Mouse (Mus musculus): ENCODE results near the gene Slc22a5. TPM values are rescaled to one million over a fixed set of nuclear protein-coding genes. Genes with fewer than 3 reads are reported as not detected.

Gene Slc22a5
- total and polyA plus RNA-seq, 2 experiments from 2014 or later: 12.8 to 13.6 TPM

- no peak overlapping the region for H3K4me3 ChIP-seq (ENCODE audit: low read depth, low read length)
- DNase-seq (ENCODE audit: low spot score) (no peak), ATAC-seq (ENCODE audit: low FRiP score) (no peak)
- no peaks in the 10 kb centered on the region for H3K36me3 ChIP-seq (ENCODE audit: insufficient read depth, low read length)
- H3K27me3 ChIP-seq (ENCODE audit: insufficient read depth, low read length): no peaks in the 10 kb centered on the region
- H3K9me3 ChIP-seq (ENCODE audit: low read length): no peaks in the 10 kb centered on the region
- no peak for TF ChIP-seq CTCF (IDR thresholded peaks at IDR 0.05)
- H3K4me2 ChIP-seq (ENCODE audit: low read depth, low read length, poor library complexity, severe bottlenecking): no peak overlapping the region
- no peak overlapping the region for H3K27ac ChIP-seq (ENCODE audit: low read depth, low read length)
- 86% methylated on average over 5 of the region's 5 CpGs for WGBS
- H3K4me1 ChIP-seq (ENCODE audit: insufficient read depth, low read length): no peaks in the 10 kb centered on the region
- no peak overlapping the region for H3K9ac ChIP-seq (replicated peaks; ENCODE audit: low read length, poor library complexity, severe bottlenecking)
These were observed 53.7 kb downstream of the Slc22a5 start for GRCm38 (mm10) chr11:53837731-53838130.

DNA sequence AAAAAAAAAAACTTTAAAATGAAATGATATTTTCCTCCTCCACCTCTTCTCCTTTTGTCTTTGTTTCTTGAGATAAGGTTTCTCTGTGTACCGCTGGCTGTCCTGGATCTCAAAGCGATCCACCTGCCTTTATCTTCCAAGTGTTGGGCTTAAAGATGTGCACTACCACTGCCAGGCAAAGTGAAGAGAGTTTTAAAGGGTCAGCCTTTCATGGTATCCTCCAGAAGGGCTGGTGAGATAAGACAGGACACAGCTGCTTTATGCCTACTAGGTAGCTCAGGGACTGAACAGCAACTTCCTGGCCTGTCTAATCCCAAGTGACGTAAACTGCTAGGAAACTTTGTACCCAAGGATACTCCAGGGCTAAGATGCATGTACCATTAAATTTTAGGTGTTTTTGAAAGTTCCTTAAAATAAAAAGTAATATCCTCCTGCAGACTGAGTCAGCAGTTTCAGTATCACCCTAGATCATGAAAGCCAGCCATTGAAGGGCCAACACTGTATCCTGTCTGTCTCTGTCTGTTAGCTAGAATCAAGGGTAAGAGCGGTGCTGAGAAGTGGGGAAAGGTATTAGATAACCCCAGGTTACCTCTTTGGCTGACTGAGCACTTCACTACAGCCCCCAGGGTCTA lies 56.0 kb downstream of the Slc22a5 start:
- H3K4me1 ChIP-seq (ENCODE audit: insufficient read depth, low read length): no peaks in the 10 kb centered on the region
- no peak overlapping the region for H3K4me3 ChIP-seq (ENCODE audit: low read depth, low read length)
- no peaks in the 10 kb centered on the region for H3K36me3 ChIP-seq (ENCODE audit: insufficient read depth, low read length)
- no peak for DNase-seq (ENCODE audit: low spot score)
- H3K4me2 ChIP-seq (ENCODE audit: low read depth, low read length, poor library complexity, severe bottlenecking): no peak overlapping the region
- H3K9ac ChIP-seq (replicated peaks; ENCODE audit: low read length, poor library complexity, severe bottlenecking): no peak overlapping the region
- H3K27me3 ChIP-seq (ENCODE audit: insufficient read depth, low read length): no peaks in the 10 kb centered on the region
- no peaks in the 10 kb centered on the region for H3K9me3 ChIP-seq (ENCODE audit: low read length)
- 90% methylated on average over 4 of the region's 4 CpGs for WGBS
- no peak overlapping the region for H3K27ac ChIP-seq (ENCODE audit: low read depth, low read length)
- ATAC-seq (ENCODE audit: low FRiP score): no peak
- TF ChIP-seq CTCF (IDR thresholded peaks at IDR 0.05): no peak

DNA sequence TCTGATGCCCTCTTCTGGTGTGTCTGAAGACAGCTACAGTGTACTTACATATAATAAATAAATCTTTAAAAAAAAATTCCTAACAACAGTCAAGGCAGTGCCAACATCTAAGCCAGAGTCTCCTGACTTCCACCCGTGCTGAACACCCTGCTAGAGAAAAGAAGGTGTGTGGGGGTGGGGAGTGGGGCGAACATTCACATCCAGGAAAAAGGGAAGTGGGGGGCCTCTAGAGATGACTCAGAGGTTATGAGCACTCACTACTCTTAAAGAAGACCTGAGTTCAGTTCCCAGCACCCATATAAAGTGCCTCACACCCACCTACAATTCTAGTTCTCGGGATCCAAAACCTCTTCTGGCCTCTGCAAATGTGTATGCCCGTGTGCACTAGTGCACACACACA lies 66.1 kb downstream of the Slc22a5 start:
- no peak for ATAC-seq (ENCODE audit: low FRiP score)
- H3K27ac ChIP-seq (ENCODE audit: low read depth, low read length): no peak overlapping the region
- no peak for TF ChIP-seq CTCF (IDR thresholded peaks at IDR 0.05)
- H3K36me3 ChIP-seq (ENCODE audit: insufficient read depth, low read length): no peaks in the 10 kb centered on the region
- no peaks in the 10 kb centered on the region for H3K9me3 ChIP-seq (ENCODE audit: low read length)
- H3K4me1 ChIP-seq (ENCODE audit: insufficient read depth, low read length): no peaks in the 10 kb centered on the region
- no peak overlapping the region for H3K4me2 ChIP-seq (ENCODE audit: low read depth, low read length, poor library complexity, severe bottlenecking)
- H3K9ac ChIP-seq (replicated peaks; ENCODE audit: low read length, poor library complexity, severe bottlenecking): no peak overlapping the region
- H3K4me3 ChIP-seq (ENCODE audit: low read depth, low read length): no peak overlapping the region
- H3K27me3 ChIP-seq (ENCODE audit: insufficient read depth, low read length): no peaks in the 10 kb centered on the region
- DNase-seq (ENCODE audit: low spot score): no peak
- 88% methylated on average over 4 of the region's 4 CpGs for WGBS

- TF ChIP-seq CTCF (IDR thresholded peaks at IDR 0.05): no peak
- no peak for DNase-seq (ENCODE audit: low spot score)
- Histone ChIP-seq H3K4me1 (ENCODE audit: insufficient read depth, low read length) (no peaks in the 10 kb centered on the region), H3K27me3 (ENCODE audit: insufficient read depth, low read length) (no peaks in the 10 kb centered on the region), H3K9me3 (ENCODE audit: low read length) (no peaks in the 10 kb centered on the region), H3K27ac (ENCODE audit: low read depth, low read length) (no peak overlapping the region), H3K4me2 (ENCODE audit: low read depth, low read length, poor library complexity, severe bottlenecking) (no peak overlapping the region), H3K36me3 (ENCODE audit: insufficient read depth, low read length) (no peaks in the 10 kb centered on the region), H3K9ac (replicated peaks; ENCODE audit: low read length, poor library complexity, severe bottlenecking) (no peak overlapping the region), H3K4me3 (ENCODE audit: low read depth, low read length) (no peak overlapping the region)
- WGBS: 93% methylated on average over 3 of the region's 3 CpGs
- ATAC-seq (ENCODE audit: low FRiP score): no peak
These were observed 69.5 kb downstream of the Slc22a5 start for GRCm38 (mm10) chr11:53821945-53822338.

- Histone ChIP-seq H3K27ac (ENCODE audit: low read depth, low read length) (no peak overlapping the region), H3K9me3 (ENCODE audit: low read length) (no peaks in the 10 kb centered on the region), H3K36me3 (ENCODE audit: insufficient read depth, low read length) (no peaks in the 10 kb centered on the region), H3K4me2 (ENCODE audit: low read depth, low read length, poor library complexity, severe bottlenecking) (no peak overlapping the region), H3K27me3 (ENCODE audit: insufficient read depth, low read length) (no peaks in the 10 kb centered on the region), H3K9ac (replicated peaks; ENCODE audit: low read length, poor library complexity, severe bottlenecking) (no peak overlapping the region), H3K4me1 (ENCODE audit: insufficient read depth, low read length) (no peaks in the 10 kb centered on the region), H3K4me3 (ENCODE audit: low read depth, low read length) (no peak overlapping the region)
- DNase-seq (ENCODE audit: low spot score) (no peak), ATAC-seq (ENCODE audit: low FRiP score) (no peak)
- 83% methylated on average over 11 of the region's 11 CpGs for WGBS
- TF ChIP-seq CTCF (IDR thresholded peaks at IDR 0.05): no peak
These were observed 70.1 kb downstream of the Slc22a5 start for GRCm38 (mm10) chr11:53821230-53821944.

DNA sequence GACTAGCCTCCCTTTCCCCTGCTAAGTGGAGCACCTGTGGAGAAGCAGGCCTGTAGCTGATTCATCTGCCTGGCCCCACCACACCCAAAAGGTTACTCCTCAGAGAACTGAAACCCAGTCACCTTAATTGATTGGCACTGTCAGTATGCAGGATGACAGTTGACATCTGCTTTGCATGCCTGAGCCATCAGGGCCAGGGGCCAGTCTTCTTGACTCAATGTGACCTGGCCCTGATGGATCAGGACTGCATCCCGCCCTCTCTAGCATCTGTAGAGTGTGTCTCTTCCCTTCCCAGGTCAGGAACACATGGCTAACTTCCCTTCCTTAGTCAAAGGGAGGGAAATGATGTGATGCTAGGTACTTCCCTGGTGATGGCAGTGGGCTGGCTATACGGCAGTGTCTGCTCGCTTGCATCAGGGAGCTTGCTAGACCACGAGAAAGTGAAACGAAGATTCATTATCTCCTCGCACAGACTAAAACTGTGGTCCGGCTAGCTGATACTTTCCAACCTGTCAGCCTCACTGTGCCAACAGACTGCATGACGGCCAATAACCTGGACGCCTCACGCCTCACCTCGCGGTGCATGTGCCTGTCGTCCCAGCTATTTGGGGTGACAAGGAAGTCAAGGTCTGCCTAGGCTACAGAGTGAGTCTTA lies 70.8 kb downstream of the Slc22a5 start:
- H3K4me2 ChIP-seq (ENCODE audit: low read depth, low read length, poor library complexity, severe bottlenecking): no peak overlapping the region
- no peaks in the 10 kb centered on the region for H3K9me3 ChIP-seq (ENCODE audit: low read length)
- ATAC-seq (ENCODE audit: low FRiP score) (no peak), DNase-seq (ENCODE audit: low spot score) (no peak)
- H3K4me1 ChIP-seq (ENCODE audit: insufficient read depth, low read length): no peaks in the 10 kb centered on the region
- no peak overlapping the region for H3K27ac ChIP-seq (ENCODE audit: low read depth, low read length)
- WGBS: 90% methylated on average over 13 of the region's 13 CpGs
- H3K9ac ChIP-seq (replicated peaks; ENCODE audit: low read length, poor library complexity, severe bottlenecking): no peak overlapping the region
- H3K27me3 ChIP-seq (ENCODE audit: insufficient read depth, low read length): no peaks in the 10 kb centered on the region
- H3K36me3 ChIP-seq (ENCODE audit: insufficient read depth, low read length): no peaks in the 10 kb centered on the region
- no peak for TF ChIP-seq CTCF (IDR thresholded peaks at IDR 0.05)
- H3K4me3 ChIP-seq (ENCODE audit: low read depth, low read length): no peak overlapping the region
